Mouse (Mus musculus) bone marrow macrophage, adult 2 months (primary cell): ENCODE measurements around the gene Rfx1.

Experiments used
- CTCF ChIP-seq: IDR thresholded peaks from 2 replicates; pipeline ENCODE4 v1.5.1; 2012; ENCODE audit warnings: low read depth, mild to moderate bottlenecking, low read length, moderate library complexity
- POLR2A ChIP-seq: IDR thresholded peaks from 2 replicates; pipeline ENCODE4 v1.6.1; 2012; ENCODE audit warnings: mild to moderate bottlenecking, low read depth, low read length, borderline replicate concordance

GRCm38 (mm10) chr8:84090585-84090984, 24.0 kb downstream of the Rfx1 start:
- no peak for TF ChIP-seq POLR2A
- no peak for TF ChIP-seq CTCF
